Mouse (Mus musculus) midbrain, embryonic 11.5 days (tissue): ENCODE measurements around the gene Eef1a2. TPM values are rescaled to one million over a fixed set of nuclear protein-coding genes. Genes with fewer than 3 reads are reported as not detected.
A peak's percentile ranks its signal among the peaks of the same experiment; 100 is the strongest.

Source experiments
- ATAC-seq: fragments of 200-750 bp; cut with Nextera tagmentation; 2 replicates; pipeline ENCODE4 v1.8.0; 2017; ENCODE audit warnings: moderate TSS enrichment, moderate library complexity; ENCODE audit not compliant: low FRiP score
- DNase-seq: peaks from one replicate; pipeline ENCODE4 v3.0.0; 2015; ENCODE audit warnings: low spot score; ENCODE audit errors: missing footprints
- H3K27ac ChIP-seq: fragments of 300-500 bp; sonication (generic); 2 replicates; pipeline ENCODE4 v1.5.1; 2014; ENCODE audit warnings: low read depth, low read length
- H3K27me3 ChIP-seq: fragments of 300-500 bp; sonication (generic); 2 replicates; pipeline ENCODE4 v1.6.1; 2014; ENCODE audit warnings: mild to moderate bottlenecking, low read length, moderate library complexity, mixed read lengths; ENCODE audit not compliant: control insufficient read depth, insufficient read depth
- H3K36me3 ChIP-seq: fragments of 300-500 bp; sonication (generic); 2 replicates; pipeline ENCODE4 v1.6.1; 2014; ENCODE audit warnings: mild to moderate bottlenecking, low read length, moderate library complexity, mixed read lengths; ENCODE audit not compliant: control insufficient read depth, insufficient read depth
- H3K4me1 ChIP-seq: fragments of 300-500 bp; sonication (generic); 2 replicates; pipeline ENCODE4 v1.6.1; 2014; ENCODE audit warnings: low read length; ENCODE audit not compliant: control insufficient read depth, insufficient read depth
- H3K4me2 ChIP-seq: fragments of 300-500 bp; sonication (generic); 2 replicates; pipeline ENCODE4 v1.6.1; 2014; ENCODE audit warnings: mild to moderate bottlenecking, moderate library complexity
- H3K4me3 ChIP-seq: fragments of 300-500 bp; sonication (generic); 2 replicates; pipeline ENCODE4 v1.5.1; 2014; ENCODE audit warnings: low read depth, low read length
- H3K9ac ChIP-seq: fragments of 300-500 bp; sonication (generic); 2 replicates; pipeline ENCODE4 v1.6.1; 2014; ENCODE audit warnings: low read length
- H3K9me3 ChIP-seq: fragments of 300-500 bp; sonication (generic); 2 replicates; pipeline ENCODE4 v1.6.1; 2016; ENCODE audit warnings: low read length; ENCODE audit not compliant: control insufficient read depth
- WGBS: fragments of 180-500 bp; shearing (Covaris S2); extraction: QIAGEN DNeasy Blood & Tissue Kit; methylation state at CpG from one replicate; pipeline ENCODE4 v1.1.7; 2014; 5-methylcytosine and 5-hydroxymethylcytosine counted together
- polyA plus RNA-seq: library from polyadenylated mRNA; unstranded; fragments of >200 nt; fragmentation: Nextera tagmentation; extraction: Ambion mirVana; gene quantifications from 2 replicates; pipeline ENCODE4 v1.2.1, GENCODE M21; 2014

The Eef1a2 gene
- polyA plus RNA-seq, 1 experiment from 2014 or later = 0.94 TPM

DNA sequence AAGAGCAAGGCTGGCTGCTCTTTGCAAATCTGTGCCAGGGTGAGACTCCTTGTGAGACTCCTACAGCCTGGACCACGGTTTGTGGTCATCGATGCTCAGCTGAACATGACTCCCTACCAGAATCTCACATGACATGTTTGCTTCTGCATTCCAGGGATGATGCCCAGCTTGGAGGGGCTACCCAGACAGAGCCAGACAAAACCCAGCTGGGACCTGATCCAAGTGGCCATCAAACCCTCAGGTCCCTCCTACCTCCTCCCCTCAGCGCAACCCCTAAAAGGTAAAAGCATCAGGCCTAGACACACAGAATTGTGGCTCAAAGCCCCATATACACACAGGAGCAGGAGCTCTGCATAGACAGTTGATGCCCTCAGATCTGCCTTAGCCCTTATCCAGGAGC, 2.5 kb downstream of the Eef1a2 start:
- no peak overlapping the region for H3K4me2 ChIP-seq
- 84% methylated on average over 3 of the region's 3 CpGs for WGBS
- peaks cover 7% of the 10 kb centered on the region for H3K4me1 ChIP-seq

DNA sequence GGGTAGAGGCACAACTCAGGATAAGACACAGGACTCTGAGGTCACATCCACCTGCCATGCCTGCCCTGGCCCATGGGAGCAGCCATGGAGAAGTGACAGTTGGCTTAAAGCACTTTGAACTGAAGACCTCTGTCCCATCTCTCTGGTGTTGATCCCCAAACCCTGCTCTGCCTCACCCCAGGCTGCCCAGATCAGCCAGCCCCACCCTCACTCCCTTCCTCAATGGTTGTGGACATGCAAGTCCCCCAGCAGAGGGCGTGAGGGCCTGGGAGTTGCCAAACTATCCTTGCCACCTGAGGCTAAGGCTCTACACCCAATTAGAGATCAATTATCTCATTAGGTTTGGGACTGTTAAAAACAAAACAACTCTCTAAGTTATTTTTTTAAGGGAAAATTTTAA, 3.0 kb downstream of the Eef1a2 start:
- H3K9ac ChIP-seq = no peak overlapping the region
- H3K4me2 ChIP-seq = no peak overlapping the region
- no peaks in the 10 kb centered on the region for H3K9me3 ChIP-seq
- H3K27ac ChIP-seq = no peak overlapping the region
- 0% methylated on average over 1 of the region's 1 CpGs for WGBS
- DNase-seq (no peak), ATAC-seq (no peak)
- no peaks in the 10 kb centered on the region for H3K36me3 ChIP-seq
- H3K27me3 ChIP-seq = peaks cover 16% of the 10 kb centered on the region
- peaks cover 5% of the 10 kb centered on the region for H3K4me1 ChIP-seq
- no peak overlapping the region for H3K4me3 ChIP-seq

More for the DNA sequence above, 2.5 kb downstream of the Eef1a2 start:
- Histone ChIP-seq H3K4me3 (no peak overlapping the region), H3K27me3 (peaks cover 16% of the 10 kb centered on the region), H3K9me3 (no peaks in the 10 kb centered on the region), H3K9ac (no peak overlapping the region), H3K27ac (no peak overlapping the region), H3K36me3 (no peaks in the 10 kb centered on the region)
- DNase-seq (no peak), ATAC-seq (no peak)

DNA sequence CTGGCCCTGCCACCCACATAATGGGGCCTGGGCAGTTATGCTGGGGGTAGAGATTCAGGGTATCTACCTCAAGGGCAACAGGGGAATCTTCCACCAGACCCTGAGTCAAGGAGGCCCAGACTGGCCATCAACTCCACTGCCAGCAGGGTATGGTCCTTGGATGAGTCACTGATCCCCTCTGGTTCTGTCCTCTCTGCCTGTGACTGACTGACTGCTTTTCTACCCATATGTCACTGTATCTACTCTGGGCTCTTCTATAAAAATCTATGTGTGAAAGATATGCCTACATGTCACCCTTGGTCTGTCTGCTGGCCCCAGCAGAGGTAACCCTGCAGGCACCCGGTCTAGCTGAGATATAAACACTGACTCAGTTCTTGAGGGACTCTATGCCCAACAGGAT, 3.7 kb downstream of the Eef1a2 start:
- no peaks in the 10 kb centered on the region for H3K9me3 ChIP-seq

DNA sequence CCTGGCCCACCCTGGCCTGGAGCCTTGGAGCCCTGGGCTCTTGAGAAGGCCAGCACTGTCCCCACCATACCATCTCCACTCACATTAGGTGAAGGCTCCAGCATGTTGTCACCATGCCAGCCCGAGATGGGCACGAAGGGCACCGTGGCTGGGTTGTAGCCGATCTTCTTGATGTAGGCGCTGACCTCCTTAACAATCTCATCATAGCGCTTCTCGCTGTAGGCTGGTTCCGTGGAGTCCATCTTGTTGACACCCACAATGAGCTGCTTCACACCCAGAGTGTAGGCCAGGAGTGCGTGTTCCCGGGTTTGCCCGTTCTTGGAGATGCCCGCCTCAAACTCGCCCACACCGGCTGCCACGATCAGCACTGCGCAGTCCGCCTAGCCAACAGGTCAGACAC, 4.1 kb downstream of the Eef1a2 start:
- no peak overlapping the region for H3K4me2 ChIP-seq
- H3K9me3 ChIP-seq = no peaks in the 10 kb centered on the region
- no peak overlapping the region for H3K27ac ChIP-seq
- DNase-seq (no peak), ATAC-seq (no peak)
- no peak overlapping the region for H3K9ac ChIP-seq
- 92% methylated on average over 17 of the region's 17 CpGs for WGBS
- H3K4me3 ChIP-seq = no peak overlapping the region
- peaks cover 5% of the 10 kb centered on the region for H3K4me1 ChIP-seq
- no peaks in the 10 kb centered on the region for H3K36me3 ChIP-seq
- H3K27me3 ChIP-seq = peaks cover 19% of the 10 kb centered on the region

More for the DNA sequence above, 3.7 kb downstream of the Eef1a2 start:
- Histone ChIP-seq H3K27ac (no peak overlapping the region), H3K4me3 (no peak overlapping the region), H3K4me1 (peaks cover 5% of the 10 kb centered on the region), H3K9ac (no peak overlapping the region), H3K4me2 (no peak overlapping the region), H3K27me3 (peaks cover 19% of the 10 kb centered on the region), H3K36me3 (no peaks in the 10 kb centered on the region)
- DNase-seq (no peak), ATAC-seq (no peak)
- WGBS = 89% methylated on average over 1 of the region's 1 CpGs

DNA sequence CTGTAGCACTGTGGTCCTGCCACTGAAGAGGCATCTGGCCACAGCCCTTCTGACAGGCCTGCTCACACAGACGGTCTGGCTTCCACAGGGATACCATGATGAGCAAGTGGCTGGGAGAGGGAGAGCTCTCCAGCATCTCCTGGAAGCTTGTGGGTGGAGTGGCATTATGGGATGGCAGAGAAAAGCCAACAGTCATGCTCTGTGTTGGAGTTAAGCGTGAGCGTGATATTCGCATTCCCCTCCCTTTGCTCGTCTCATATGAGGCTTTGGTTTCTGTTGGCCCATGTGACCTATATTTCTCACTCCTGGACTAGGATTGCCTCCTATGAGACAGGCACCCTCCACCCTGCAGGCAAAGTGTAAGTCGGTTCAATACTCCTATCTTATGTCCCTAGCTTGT, 6.5 kb downstream of the Eef1a2 start:
- H3K9ac ChIP-seq = no peak overlapping the region
- peaks cover 3% of the 10 kb centered on the region; the same call in 1 of the 2 replicates for H3K4me1 ChIP-seq
- no peak overlapping the region for H3K4me2 ChIP-seq
- H3K27me3 ChIP-seq = peaks cover 3% of the 10 kb centered on the region
- ATAC-seq = no peak
- no peaks in the 10 kb centered on the region for H3K36me3 ChIP-seq
- no peaks in the 10 kb centered on the region for H3K9me3 ChIP-seq
- H3K27ac ChIP-seq = no peak overlapping the region
- 74% methylated on average over 6 of the region's 6 CpGs for WGBS
- no peak overlapping the region for H3K4me3 ChIP-seq
- DNase-seq = no peak

DNA sequence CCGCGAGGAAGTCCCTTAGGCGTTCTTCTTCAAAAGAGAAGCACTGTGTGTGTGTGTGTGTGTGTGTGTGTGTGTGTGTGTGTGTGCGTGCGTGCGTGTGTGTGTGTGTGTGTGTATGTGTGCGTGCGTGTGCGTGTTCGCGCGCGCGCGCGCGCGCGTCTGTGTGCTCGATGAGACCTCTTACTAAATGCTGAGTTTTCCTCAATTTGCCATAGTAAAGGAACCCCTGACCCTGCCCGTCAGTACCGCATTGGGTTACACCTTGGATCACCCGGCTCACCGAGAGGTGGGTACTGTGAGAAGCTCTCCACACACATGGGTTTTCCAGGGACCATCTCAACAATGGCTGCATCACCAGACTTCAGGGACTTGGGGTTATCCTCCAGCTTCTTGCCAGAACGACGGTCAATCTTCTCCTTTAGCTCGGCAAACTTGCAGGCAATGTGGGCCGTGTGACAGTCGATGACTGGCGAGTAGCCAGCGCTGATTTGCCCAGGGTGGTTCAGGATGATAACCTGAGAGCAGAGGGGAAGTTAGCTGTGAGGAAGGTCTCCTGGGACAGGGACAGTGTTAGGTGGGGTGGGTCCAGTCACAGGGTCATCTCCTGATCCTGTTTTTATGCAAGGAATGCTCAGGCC, 8.4 kb downstream of the Eef1a2 start:
- Histone ChIP-seq H3K27me3 (peaks cover 3% of the 10 kb centered on the region), H3K9me3 (no peaks in the 10 kb centered on the region), H3K4me2 (peak overlapping the region; percentile 89), H3K9ac (peak overlapping the region; percentile 59), H3K27ac (no peak overlapping the region), H3K4me3 (peak overlapping the region; percentile 46), H3K36me3 (no peaks in the 10 kb centered on the region), H3K4me1 (peaks cover 3% of the 10 kb centered on the region; the same call in 1 of the 2 replicates)
- WGBS = 17% methylated on average over 29 of the region's 31 CpGs
- ATAC-seq (no peak), DNase-seq (peak; percentile 91)

DNA sequence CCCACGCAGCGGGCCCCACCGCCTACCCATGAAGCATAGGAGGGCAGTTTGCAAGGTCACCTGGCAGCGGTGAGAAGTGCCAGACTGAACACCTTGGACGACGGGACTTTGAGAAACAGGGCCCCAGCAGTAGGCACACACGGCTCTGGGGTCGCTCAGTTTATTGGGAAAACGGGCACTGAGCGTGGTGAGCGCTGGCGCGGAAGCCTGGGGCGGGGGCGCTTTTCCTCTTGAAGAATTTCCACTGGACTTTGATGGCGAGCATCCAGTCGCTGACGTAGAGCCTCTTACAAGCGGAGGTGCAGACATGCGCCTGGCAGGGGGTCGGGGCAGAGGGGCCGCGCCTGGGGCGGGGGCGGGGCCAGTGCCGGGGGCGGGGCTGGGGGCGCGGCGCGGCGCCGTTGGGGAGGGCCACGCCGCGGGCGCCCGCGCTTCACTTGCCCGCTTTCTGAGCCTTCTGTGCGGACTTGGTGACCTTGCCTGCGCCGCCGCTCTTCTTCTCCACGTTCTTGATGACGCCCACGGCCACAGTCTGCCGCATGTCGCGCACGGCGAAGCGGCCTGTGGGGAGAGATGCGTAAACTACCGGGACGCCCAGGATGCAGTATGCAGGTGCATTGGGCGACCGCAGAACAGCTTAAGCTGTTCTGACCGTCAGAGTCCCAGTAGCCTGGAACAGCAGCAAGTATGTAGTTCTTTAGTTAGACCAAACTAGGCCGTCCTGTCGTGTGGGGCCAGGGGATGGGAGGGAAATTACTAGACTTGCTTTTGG, 9.1 kb downstream of the Eef1a2 start:
- Histone ChIP-seq H3K4me2 (peak overlapping the region; percentile 89), H3K36me3 (no peaks in the 10 kb centered on the region), H3K27ac (no peak overlapping the region), H3K9ac (peak overlapping the region; percentile 59), H3K4me3 (peak overlapping the region; percentile 46), H3K9me3 (no peaks in the 10 kb centered on the region), H3K27me3 (peaks cover 3% of the 10 kb centered on the region), H3K4me1 (peaks cover 3% of the 10 kb centered on the region; the same call in 1 of the 2 replicates)
- WGBS = 1% methylated on average over 56 of the region's 61 CpGs
- DNase-seq (peak; percentile 90), ATAC-seq (peak; percentile 70)

DNA sequence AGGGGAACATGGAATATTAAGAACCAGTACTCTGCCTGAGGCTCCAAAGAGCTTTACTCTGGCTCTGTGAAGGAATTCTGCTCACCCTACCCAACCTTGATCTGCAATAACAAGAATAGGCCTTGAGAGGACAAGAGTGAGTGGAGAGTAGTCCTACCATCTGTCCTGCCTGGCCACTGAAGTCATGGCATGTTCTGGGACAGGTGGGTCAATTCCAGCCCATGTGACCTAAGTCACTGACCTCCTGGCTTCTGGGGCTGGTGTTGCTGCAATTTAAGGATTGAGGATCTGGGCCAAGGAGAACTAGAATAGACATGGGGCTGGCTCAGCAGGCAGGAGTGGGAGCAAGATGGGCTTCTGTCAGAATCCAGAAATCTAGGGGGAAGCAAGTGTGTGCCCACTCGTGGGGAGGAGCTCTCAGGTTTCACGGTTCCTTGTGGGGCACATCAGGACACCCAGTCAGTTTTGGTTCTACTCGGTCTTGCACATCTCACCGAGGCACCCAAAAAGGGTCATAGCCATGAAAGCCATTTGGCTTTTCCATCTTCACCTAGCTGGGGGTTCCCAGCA, 9.8 kb downstream of the Eef1a2 start:
- Histone ChIP-seq H3K9me3 (no peaks in the 10 kb centered on the region), H3K4me2 (peak overlapping the region; percentile 89), H3K27me3 (peaks cover 3% of the 10 kb centered on the region), H3K9ac (peak overlapping the region; percentile 59), H3K4me3 (peak overlapping the region; percentile 46), H3K27ac (no peak overlapping the region), H3K36me3 (no peaks in the 10 kb centered on the region), H3K4me1 (peaks cover 3% of the 10 kb centered on the region; the same call in 1 of the 2 replicates)
- DNase-seq (peak; percentile 62), ATAC-seq (peak; percentile 10; the same call in 1 of the 2 replicates)
- WGBS = 54% methylated on average over 4 of the region's 4 CpGs

DNA sequence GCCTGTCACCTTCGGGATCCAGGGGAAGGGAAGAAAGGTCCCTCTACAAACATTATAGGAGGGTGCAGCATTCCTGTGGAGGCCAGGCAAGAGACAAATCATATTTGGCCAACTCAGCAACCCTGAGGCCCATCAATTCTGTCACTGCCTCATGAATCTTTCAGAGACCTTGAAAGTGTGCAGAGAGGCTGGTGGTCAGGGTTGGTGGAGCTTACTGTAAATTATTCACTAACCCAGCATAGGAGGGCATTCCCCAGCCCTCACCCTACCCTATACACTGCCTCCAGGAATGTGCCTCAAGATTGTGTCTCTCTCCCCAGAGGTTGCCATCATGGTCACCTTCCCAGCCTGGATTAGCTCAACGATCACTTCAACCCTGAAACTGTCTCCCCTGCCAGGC, 12.1 kb downstream of the Eef1a2 start:
- Histone ChIP-seq H3K9ac (no peak overlapping the region), H3K4me2 (no peak overlapping the region), H3K27ac (no peak overlapping the region), H3K36me3 (no peaks in the 10 kb centered on the region), H3K9me3 (no peaks in the 10 kb centered on the region), H3K4me3 (no peak overlapping the region), H3K27me3 (peaks cover 3% of the 10 kb centered on the region), H3K4me1 (peaks cover 3% of the 10 kb centered on the region; the same call in 1 of the 2 replicates)
- 88% methylated on average over 2 of the region's 2 CpGs for WGBS
- no peak for DNase-seq
- no peak for ATAC-seq
